Mouse (Mus musculus): Measurements from ENCODE around the gene Vmn1r193.

DNA sequence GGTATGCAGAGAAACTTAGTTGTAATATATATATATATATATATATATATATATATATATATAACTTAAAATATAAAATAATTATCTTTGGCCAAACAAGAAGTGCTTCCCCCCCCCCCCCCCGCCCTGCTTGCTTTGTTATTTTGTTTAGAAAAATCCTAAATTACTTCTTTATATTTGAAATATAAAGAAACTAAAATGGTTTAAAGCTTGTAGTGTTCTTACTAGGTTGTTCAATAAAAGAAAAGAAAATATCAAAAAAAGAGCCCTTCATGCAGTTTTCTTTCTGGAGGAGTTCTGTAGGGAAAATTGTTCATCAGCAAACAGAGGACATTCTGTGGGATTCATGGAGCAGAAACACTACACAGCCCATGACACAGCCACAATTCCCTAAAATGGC, 39.1 kb downstream of the Vmn1r193 start, which contains the start of gene Vmn1r191:
- TF ChIP-seq MYOD1 (IDR thresholded peaks at IDR 0.05; ENCODE audit: control insufficient read depth in 1 of 3, insufficient read length in 2 of 3, low read depth in 2 of 3) (no peak), MAX (IDR thresholded peaks at IDR 0.05; ENCODE audit: low read depth) (no peak), USF1 (IDR thresholded peaks at IDR 0.05; ENCODE audit: low read depth) (no peak), CEBPB (IDR thresholded peaks at IDR 0.05; ENCODE audit: insufficient read depth, poor library complexity, severe bottlenecking) (no peak), POLR2A (IDR thresholded peaks at IDR 0.05; ENCODE audit: insufficient read length, low read depth) (no peak), POLR2AphosphoS2 (IDR thresholded peaks at IDR 0.05; ENCODE audit: insufficient read length, low read depth) (no peak), E2F4 (IDR thresholded peaks at IDR 0.05; ENCODE audit: insufficient read depth) (no peak)

Measured in myocyte (in vitro differentiated cells).